Mouse (Mus musculus) kidney, embryonic 14.5 days (tissue): ENCODE data around the gene Bak1. TPM values are rescaled to one million over a fixed set of nuclear protein-coding genes. Genes with fewer than 3 reads are reported as not detected.

ENCODE experiments used
- ATAC-seq: fragments of 200-750 bp; cut with Nextera tagmentation; 2 replicates; pipeline ENCODE4 v1.8.0; 2017; ENCODE audit warnings: moderate number of reproducible peaks, mild to moderate bottlenecking, moderate TSS enrichment, moderate library complexity; ENCODE audit not compliant: low FRiP score, low TSS enrichment
- H3K27ac ChIP-seq: fragments of 300-500 bp; sonication (generic); 2 replicates; pipeline ENCODE4 v1.5.1; 2014; ENCODE audit warnings: low read depth, mild to moderate bottlenecking, low read length, moderate library complexity, mixed read lengths
- H3K27me3 ChIP-seq: fragments of 300-500 bp; sonication (generic); 2 replicates; pipeline ENCODE4 v1.6.1; 2014; ENCODE audit warnings: mild to moderate bottlenecking, low read length; ENCODE audit not compliant: control insufficient read depth, insufficient read depth
- H3K36me3 ChIP-seq: fragments of 300-500 bp; sonication (generic); 2 replicates; pipeline ENCODE4 v1.6.1; 2014; ENCODE audit warnings: low read length, mixed read lengths; ENCODE audit not compliant: control insufficient read depth, insufficient read depth
- H3K4me1 ChIP-seq: fragments of 300-500 bp; sonication (generic); 2 replicates; pipeline ENCODE4 v1.6.1; 2014; ENCODE audit warnings: low read length, mixed read lengths; ENCODE audit not compliant: control insufficient read depth, insufficient read depth
- H3K4me2 ChIP-seq: fragments of 300-500 bp; sonication (generic); replicated peaks from 2 replicates; pipeline ENCODE4 v1.6.1; 2014; ENCODE audit warnings: low read depth, mild to moderate bottlenecking, low read length
- H3K4me3 ChIP-seq: fragments of 300-500 bp; sonication (generic); 2 replicates; pipeline ENCODE4 v1.5.1; 2014; ENCODE audit warnings: mild to moderate bottlenecking, low read length
- H3K9ac ChIP-seq: fragments of 300-500 bp; sonication (generic); 2 replicates; pipeline ENCODE4 v1.6.1; 2014; ENCODE audit warnings: low read depth, mild to moderate bottlenecking, low read length, moderate library complexity
- H3K9me3 ChIP-seq: fragments of 300-500 bp; sonication (generic); 2 replicates; pipeline ENCODE4 v1.6.1; 2016; ENCODE audit warnings: low read length; ENCODE audit not compliant: control insufficient read depth
- WGBS: fragments of 180-500 bp; shearing (Covaris S2); extraction: QIAGEN DNeasy Blood & Tissue Kit; methylation state at CpG from one replicate; pipeline ENCODE4 v1.1.7; 2014; 5-methylcytosine and 5-hydroxymethylcytosine counted together
- polyA plus RNA-seq: library from polyadenylated mRNA; unstranded; fragments of >200 nt; fragmentation: Nextera tagmentation; extraction: Ambion mirVana; gene quantifications from 2 replicates; pipeline ENCODE4 v1.2.1, GENCODE M21; 2014

Bak1 gene
- polyA plus RNA-seq, 1 experiment from 2014 or later, result 11.1 TPM

GRCm38 (mm10) chr17:27021076-27021475 is 7.7 kb downstream of the Bak1 start:
- Histone ChIP-seq H3K4me3 (no peak overlapping the region), H3K4me1 (no peaks in the 10 kb centered on the region), H3K36me3 (peaks cover 58% of the 10 kb centered on the region), H3K27ac (no peak overlapping the region), H3K4me2 (no peak overlapping the region), H3K27me3 (no peaks in the 10 kb centered on the region), H3K9ac (no peak overlapping the region), H3K9me3 (no peaks in the 10 kb centered on the region)
- no peak for ATAC-seq
- WGBS, result 96% methylated on average over 14 of the region's 14 CpGs

GRCm38 (mm10) chr17:27018555-27019196 is 10.1 kb downstream of the Bak1 start:
- Histone ChIP-seq H3K9ac (peak overlapping the region; percentile 49; the same call in 1 of the 2 replicates), H3K4me3 (peak overlapping the region; percentile 46), H3K27me3 (no peaks in the 10 kb centered on the region), H3K4me1 (no peaks in the 10 kb centered on the region), H3K36me3 (peaks cover 36% of the 10 kb centered on the region; the same call in 1 of the 2 replicates), H3K4me2 (peak overlapping the region; percentile 58), H3K27ac (peak overlapping the region; percentile 65; the same call in 1 of the 2 replicates), H3K9me3 (no peaks in the 10 kb centered on the region)
- no peak for ATAC-seq
- 35% methylated on average over 12 of the region's 12 CpGs for WGBS

GRCm38 (mm10) chr17:27017564-27018499 is 11.0 kb downstream of the Bak1 start:
- Histone ChIP-seq H3K27ac (peak overlapping the region; percentile 65; the same call in 1 of the 2 replicates), H3K9me3 (no peaks in the 10 kb centered on the region), H3K4me2 (peak overlapping the region; percentile 58), H3K27me3 (no peaks in the 10 kb centered on the region), H3K9ac (peak overlapping the region; percentile 49; the same call in 1 of the 2 replicates), H3K36me3 (peaks cover 33% of the 10 kb centered on the region; the same call in 1 of the 2 replicates), H3K4me3 (peak overlapping the region; percentile 46), H3K4me1 (no peaks in the 10 kb centered on the region)
- ATAC-seq, result peak; percentile 68
- WGBS, result 9% methylated on average over 34 of the region's 34 CpGs

GRCm38 (mm10) chr17:27012909-27013308 is 15.9 kb downstream of the Bak1 start:
- H3K4me3 ChIP-seq, result no peak overlapping the region
- no peak overlapping the region; the same call in 1 of the 2 replicates for H3K27ac ChIP-seq
- peak overlapping the region; percentile 1; the same call in 1 of the 2 replicates for H3K4me2 ChIP-seq

GRCm38 (mm10) chr17:27011998-27012672 is 16.7 kb downstream of the Bak1 start:
- Histone ChIP-seq H3K4me3 (no peak overlapping the region), H3K4me1 (peaks cover 11% of the 10 kb centered on the region; the same call in 1 of the 2 replicates), H3K27me3 (no peaks in the 10 kb centered on the region), H3K9me3 (no peaks in the 10 kb centered on the region), H3K9ac (no peak overlapping the region), H3K27ac (no peak overlapping the region; the same call in 1 of the 2 replicates), H3K4me2 (peak overlapping the region; percentile 1; the same call in 1 of the 2 replicates), H3K36me3 (no peaks in the 10 kb centered on the region)
- WGBS, result 52% methylated on average over 14 of the region's 14 CpGs
- no peak for ATAC-seq

More at GRCm38 (mm10) chr17:27012909-27013308, 15.9 kb downstream of the Bak1 start:
- WGBS, result 20% methylated on average over 6 of the region's 6 CpGs
- peaks cover 11% of the 10 kb centered on the region; the same call in 1 of the 2 replicates for H3K4me1 ChIP-seq
- no peaks in the 10 kb centered on the region for H3K27me3 ChIP-seq
- ATAC-seq, result peak; percentile 56
- no peaks in the 10 kb centered on the region for H3K36me3 ChIP-seq
- H3K9ac ChIP-seq, result no peak overlapping the region
- no peaks in the 10 kb centered on the region for H3K9me3 ChIP-seq

- Histone ChIP-seq H3K27me3 (no peaks in the 10 kb centered on the region), H3K9me3 (no peaks in the 10 kb centered on the region), H3K27ac (no peak overlapping the region), H3K4me2 (no peak overlapping the region), H3K4me1 (peaks cover 11% of the 10 kb centered on the region; the same call in 1 of the 2 replicates), H3K36me3 (no peaks in the 10 kb centered on the region), H3K4me3 (no peak overlapping the region), H3K9ac (no peak overlapping the region)
- 91% methylated on average over 10 of the region's 10 CpGs for whole genome bisulfite sequencing
- no peak for ATAC-seq
Measured at GRCm38 (mm10) chr17:27011167-27011566, 17.6 kb downstream of the Bak1 start.

- Histone ChIP-seq H3K27me3 (no peaks in the 10 kb centered on the region), H3K9me3 (no peaks in the 10 kb centered on the region), H3K4me2 (no peak overlapping the region), H3K9ac (no peak overlapping the region), H3K4me1 (peaks cover 11% of the 10 kb centered on the region; the same call in 1 of the 2 replicates), H3K4me3 (no peak overlapping the region), H3K27ac (no peak overlapping the region), H3K36me3 (no peaks in the 10 kb centered on the region)
- WGBS, result 73% methylated on average over 2 of the region's 2 CpGs
- ATAC-seq, result no peak
Measured at GRCm38 (mm10) chr17:27008277-27008676, 20.5 kb downstream of the Bak1 start.

GRCm38 (mm10) chr17:27005644-27006043 is 23.2 kb downstream of the Bak1 start:
- ATAC-seq, result no peak

More at GRCm38 (mm10) chr17:27005644-27006043, 23.2 kb downstream of the Bak1 start:
- no peaks in the 10 kb centered on the region for H3K36me3 ChIP-seq
- no peak overlapping the region for H3K9ac ChIP-seq
- H3K4me1 ChIP-seq, result no peaks in the 10 kb centered on the region
- no peak overlapping the region for H3K4me3 ChIP-seq
- H3K27ac ChIP-seq, result no peak overlapping the region
- no peak overlapping the region for H3K4me2 ChIP-seq
- H3K9me3 ChIP-seq, result no peaks in the 10 kb centered on the region
- H3K27me3 ChIP-seq, result no peaks in the 10 kb centered on the region
- 54% methylated on average over 11 of the region's 11 CpGs for WGBS
